Mouse (Mus musculus): ENCODE data around the gene Hist2h2ac.
"Not testable (repeated sequence)": the region's sequence is repeated elsewhere in the genome, so short reads cannot be mapped to it uniquely, and the experiment has no call there.

The Hist2h2ac gene

DNA sequence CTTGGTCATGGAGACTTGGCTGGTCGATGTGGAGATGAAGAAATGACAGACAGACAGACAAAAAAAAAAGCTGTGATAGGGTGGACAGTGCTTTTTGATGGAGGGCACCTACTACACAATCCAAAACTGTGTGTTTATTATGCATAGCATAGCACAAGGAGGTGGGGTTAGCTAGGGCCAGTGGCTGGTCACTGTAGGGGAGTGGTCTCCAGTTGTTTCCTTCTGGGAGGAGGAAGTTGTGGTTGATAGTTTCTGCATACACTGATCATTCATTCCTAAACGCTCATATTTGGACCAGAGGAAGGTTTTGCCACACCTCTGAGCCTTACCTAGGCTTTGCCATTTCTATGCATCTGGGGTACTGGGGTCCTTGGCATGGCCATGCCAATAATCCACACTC lies 9.7 kb upstream of the Hist2h2ac start:
- in situ Hi-C loops (cut with MseI, MboI) = no loop called here

DNA sequence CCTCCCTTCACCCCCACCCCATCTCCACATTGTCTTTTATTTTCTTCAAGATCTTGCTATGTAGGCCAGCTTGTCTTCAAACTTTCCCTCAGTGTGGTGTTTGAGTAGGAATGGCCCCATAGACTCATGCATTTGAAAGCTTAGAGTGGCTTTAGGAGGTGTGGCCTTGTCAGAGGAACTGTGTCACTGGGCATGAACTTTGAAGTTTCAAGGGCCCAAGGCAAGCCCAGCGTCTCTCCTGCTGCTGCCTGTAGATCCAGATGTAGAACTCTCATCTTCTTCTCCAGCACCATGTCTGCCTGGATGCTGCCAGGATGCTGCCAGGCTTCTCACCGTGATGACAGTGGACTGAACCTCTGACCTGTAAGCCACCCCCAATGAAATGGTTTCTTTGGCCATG lies 8.1 kb upstream of the Hist2h2ac start:
- in situ Hi-C loops (cut with MseI, MboI) = no loop called here

DNA sequence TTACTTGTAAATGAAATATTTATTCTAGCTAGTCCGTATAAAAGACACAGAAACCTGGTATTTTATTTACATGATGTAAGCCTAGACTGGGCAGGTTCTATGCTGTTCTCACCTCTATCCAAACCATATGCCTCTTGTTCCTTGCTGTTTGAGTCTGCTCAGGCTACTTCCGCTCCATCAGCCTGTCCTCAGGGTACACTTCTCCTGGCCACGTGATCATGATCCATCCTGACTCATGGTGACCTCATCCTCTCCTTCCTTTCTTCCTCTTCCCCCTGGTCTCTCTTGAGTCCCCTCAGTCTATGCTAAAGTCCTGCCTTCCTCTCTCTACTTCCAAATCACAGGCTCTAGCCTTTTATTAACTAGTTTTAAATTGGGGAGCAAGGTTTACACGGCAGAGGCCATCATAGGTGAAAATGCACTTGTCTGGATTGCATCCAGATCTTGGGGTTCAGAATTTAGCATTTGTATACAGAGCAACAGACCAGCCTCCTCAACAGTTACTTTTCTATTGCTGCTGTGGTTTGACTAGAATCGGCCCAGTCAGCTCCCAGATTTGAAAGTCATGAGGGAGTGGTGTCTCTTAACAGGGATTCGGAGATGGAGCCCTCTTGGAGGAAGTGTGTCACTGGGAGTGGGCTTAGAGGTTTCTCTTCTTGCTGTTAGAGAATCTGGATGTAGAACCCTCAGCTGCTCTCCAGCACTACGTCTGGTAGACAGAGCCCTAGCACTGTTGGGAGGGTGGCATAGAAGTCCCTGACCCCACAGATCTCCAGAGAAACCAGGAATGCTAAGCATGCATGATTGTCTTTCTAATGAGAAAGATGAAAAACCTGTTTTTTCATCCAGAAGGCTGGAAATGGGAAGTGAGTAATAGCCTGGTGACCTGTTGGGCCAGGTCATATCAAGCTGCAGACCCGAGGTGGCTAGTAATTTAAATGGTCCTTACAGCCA lies 6.3 kb upstream of the Hist2h2ac start:
- in situ Hi-C loops (cut with MseI, MboI) = no loop called here

DNA sequence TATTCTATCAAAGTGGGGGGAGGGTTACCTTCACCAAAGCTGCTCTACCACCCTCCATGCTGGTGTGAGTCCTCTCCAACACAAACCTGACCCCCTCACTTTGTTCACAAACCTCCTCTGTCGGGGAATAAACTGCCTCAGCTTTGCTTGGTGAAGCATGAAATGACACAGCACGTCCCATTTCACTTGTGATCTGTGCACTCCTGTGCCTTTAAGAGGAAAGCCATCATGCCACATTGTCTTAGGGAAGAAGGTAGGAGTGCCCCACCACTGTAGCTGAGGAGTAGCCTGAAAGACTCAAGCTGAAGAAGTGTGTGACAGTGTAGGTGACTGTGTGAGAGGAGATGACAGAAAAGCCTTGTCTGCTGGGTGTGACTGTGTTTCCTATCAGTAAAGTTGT lies 4.7 kb upstream of the Hist2h2ac start:
- in situ Hi-C loops (cut with MseI, MboI) = no loop called here

DNA sequence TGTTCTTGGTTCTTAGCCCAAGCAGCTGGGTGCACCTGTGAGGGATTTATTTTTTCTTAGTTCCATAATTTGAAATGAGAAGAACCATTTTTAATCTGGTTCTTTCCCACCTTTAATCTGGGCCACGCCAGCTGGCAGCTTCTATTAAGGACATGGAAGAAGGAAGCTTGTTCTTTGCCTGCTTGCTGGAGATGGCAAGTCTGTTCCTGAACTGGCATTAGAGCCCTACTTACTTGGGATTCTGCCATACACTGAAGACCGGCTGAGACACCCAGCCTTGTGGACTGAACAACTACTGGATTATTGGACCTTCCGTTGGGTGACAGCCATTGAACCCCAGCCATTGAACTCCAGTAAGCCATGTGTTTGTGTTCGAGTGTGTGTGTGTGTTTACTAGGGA lies 2.1 kb upstream of the Hist2h2ac start:
- in situ Hi-C loops (cut with MseI, MboI) = no loop called here

DNA sequence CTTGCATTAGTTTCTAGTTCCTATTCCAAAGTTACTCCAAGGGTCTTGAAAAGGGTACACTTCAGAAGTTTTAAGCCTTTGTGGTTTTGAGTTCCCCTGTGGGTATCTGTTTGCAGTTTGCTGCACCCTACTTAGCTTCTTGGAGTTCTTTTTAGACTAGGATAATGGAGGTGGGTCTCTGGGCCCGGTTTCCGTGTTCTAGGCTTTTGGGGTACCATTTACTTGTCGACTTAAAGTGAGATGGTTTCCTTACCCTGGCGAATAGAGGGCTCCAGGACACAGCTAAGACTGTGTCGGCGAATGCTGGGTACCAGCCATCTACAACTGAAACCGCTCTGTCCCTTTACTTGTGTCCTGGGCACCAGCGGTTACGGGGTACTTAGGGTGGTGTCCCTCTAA lies 959 bp upstream of the Hist2h2ac start:
- in situ Hi-C loops (cut with MseI, MboI) = no loop called here

DNA sequence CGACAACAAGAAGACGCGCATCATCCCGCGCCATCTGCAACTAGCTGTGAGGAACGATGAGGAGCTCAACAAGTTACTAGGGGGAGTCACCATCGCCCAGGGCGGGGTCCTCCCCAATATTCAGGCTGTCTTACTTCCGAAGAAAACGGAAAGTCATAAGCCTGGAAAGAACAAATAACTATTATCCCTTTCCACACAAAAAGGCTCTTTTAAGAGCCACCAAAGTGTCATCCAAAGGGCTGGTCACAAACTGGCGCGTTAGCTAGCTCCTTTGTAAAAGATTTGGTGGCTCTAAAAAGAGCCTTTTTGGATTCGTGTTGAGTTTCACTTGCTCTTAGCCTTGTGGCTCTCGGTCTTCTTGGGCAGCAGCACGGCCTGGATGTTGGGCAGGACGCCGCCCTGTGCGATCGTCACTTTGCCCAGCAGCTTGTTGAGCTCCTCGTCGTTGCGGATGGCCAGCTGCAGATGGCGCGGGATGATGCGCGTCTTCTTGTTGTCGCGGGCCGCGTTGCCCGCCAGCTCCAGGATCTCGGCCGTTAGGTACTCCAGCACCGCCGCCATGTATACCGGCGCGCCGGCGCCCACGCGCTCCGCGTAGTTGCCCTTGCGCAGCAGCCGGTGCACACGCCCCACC lies 432 bp downstream of the Hist2h2ac start:
- in situ Hi-C loops (cut with MseI, MboI) = not testable (repeated sequence)

DNA sequence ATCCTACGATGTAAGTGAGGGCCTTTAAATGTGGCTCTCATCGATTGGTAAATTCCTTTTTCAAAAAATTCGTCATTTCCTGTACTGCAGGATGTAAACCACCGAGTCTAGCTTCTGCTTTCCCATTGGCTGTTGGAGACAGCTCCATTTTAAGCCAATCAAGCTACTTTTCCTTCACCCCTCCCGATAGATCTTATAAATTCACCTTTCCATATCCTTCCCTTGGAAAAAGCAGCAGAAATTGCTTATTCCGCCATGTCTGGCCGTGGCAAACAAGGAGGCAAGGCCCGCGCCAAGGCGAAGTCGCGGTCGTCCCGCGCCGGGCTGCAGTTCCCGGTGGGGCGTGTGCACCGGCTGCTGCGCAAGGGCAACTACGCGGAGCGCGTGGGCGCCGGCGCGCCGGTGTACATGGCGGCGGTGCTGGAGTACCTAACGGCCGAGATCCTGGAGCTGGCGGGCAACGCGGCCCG lies 984 bp downstream of the Hist2h2ac start, which contains the start of the genes Bola1 and Hist2h2ab:
Gene Bola1, minus strand, starts transcription at position 49 of the 470 bp plus-strand sequence.
Gene Hist2h2ab, plus strand, starts transcription at position 205 of the 470 bp plus-strand sequence.
- in situ Hi-C loops (cut with MseI, MboI) = no loop called here

DNA sequence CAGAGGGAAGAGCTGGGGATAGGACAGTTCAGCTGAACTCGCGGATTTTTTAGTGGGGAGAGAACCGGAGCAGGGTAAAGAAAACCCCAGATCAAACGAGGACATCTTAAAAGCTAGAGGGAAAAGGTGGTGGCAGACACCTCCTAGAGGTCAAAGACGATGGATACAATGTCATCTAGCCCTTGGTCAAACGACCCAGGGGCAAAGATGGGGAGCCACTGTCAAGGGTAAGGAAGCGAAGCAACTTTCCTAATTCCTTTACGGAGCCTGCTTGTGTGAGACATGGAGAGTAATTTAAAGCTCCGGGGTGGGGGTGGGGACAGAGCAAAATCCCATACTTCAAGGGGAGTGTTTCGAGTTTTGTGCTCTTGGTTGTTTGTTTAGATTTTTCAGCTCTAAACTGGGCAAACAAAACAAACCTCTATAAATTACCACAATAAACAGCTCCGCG lies 1.5 kb downstream of the Hist2h2ac start:
- in situ Hi-C loops (cut with MseI, MboI) = no loop called here

DNA sequence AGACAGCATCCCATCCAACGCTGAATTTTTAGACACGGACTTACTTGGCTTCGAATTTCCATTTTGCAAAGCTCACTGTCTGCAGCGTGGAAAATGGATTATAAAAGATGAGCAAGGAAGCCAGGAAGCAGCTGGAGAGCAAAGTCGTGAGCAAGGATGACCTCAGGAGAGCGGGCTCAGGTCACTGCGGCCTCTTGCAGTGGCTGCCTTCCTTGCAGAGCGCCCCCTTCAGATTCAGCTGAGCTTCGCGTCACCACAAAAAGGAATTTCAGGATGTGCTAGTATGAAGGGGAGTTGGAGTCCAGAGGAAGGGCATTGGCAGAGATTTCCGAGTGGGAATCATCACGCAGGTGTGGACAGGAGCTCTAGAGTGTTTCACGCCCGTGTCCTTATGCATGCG lies 11.4 kb downstream of the Hist2h2ac start:
- in situ Hi-C loops (cut with MseI, MboI) = no loop called here

DNA sequence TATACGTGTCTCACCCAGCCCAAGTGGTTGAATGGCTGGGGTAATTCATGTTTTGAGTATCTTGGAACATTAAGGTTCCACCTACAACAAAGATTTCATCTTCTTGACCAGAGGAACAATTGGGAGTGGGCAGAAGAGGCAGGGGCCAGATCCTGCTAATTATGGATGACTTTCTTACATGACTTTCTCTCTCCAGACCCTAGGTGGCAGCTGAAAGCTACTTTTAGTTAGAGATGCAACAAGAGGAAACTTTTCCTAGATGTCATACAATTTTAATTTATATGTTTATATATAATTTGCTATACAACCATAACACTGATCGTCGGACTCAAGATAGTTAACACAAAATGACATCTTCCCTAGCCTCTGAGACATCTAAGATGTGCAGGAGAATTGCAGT lies 12.9 kb downstream of the Hist2h2ac start:
- in situ Hi-C loops (cut with MseI, MboI) = no loop called here

DNA sequence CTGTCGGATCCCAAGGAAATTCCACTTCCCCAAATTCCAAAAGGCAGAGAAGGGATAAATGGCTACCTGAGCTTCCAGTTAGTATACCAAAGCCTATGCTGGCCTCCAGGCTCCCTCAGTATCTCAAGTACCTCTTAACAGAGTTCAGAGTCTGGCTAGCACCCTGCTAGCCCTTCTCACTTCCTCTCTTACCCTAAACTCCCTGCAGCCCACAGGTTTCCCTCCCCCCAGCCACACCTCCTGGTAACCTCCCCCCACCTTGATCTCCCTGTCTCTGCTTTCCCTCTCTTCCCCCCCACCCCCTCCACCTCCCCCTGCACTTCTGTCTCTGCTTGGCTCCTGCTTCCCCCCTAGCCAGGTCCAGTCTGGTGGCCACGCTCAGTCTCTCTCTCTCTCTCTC lies 20.9 kb downstream of the Hist2h2ac start:
- in situ Hi-C loops (cut with MseI, MboI) = no loop called here

DNA sequence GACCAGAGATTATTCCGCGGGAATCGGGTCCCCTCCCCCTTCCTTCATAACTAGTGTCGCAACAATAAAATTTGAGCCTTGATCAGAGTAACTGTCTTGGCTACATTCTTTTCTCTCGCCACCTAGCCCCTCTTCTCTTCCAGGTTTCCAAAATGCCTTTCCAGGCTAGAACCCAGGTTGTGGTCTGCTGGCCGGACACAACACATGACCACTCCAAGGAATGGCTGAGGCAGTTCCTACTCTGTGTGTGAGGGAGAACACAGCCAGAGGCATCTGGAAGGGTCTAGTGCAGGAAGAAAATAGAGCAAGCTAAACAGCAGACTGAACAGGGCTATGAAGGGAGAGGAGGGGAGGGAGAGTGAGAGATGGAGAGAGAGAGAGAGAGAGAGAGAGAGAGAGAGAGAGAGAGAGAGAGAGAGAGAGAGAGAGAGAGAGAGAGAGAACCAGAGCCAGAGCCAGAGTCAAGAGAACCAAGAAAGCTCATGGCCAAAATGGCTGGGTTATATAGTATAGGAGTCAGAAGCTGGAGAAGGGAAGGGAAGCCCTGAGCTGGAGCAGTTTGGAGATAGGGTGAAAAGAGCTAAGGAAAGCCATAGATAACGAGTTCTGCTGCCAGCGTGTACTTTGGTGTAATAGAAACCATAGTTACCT lies 22.0 kb downstream of the Hist2h2ac start:
- in situ Hi-C loops (cut with MseI, MboI) = not testable (repeated sequence)

DNA sequence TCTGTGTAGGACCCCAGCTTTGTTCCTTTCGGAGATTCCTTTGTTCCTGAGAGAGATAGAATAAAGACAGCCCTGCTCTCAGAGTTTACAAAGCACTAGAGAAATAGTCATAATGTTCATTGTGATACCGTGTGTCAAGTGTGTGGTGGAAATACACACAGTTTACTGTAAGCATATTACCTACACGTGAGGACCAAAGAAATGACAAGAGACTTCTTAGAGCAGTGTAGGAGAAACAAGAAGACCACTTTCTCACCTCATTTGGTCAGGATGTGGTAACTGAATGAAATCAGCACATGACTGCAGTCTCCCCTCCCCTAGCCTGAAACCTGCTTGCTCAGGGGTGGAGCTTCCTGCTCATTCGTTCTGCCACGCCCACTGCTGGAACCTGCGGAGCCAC lies 22.5 kb downstream of the Hist2h2ac start:
- in situ Hi-C loops (cut with MseI, MboI) = no loop called here

DNA sequence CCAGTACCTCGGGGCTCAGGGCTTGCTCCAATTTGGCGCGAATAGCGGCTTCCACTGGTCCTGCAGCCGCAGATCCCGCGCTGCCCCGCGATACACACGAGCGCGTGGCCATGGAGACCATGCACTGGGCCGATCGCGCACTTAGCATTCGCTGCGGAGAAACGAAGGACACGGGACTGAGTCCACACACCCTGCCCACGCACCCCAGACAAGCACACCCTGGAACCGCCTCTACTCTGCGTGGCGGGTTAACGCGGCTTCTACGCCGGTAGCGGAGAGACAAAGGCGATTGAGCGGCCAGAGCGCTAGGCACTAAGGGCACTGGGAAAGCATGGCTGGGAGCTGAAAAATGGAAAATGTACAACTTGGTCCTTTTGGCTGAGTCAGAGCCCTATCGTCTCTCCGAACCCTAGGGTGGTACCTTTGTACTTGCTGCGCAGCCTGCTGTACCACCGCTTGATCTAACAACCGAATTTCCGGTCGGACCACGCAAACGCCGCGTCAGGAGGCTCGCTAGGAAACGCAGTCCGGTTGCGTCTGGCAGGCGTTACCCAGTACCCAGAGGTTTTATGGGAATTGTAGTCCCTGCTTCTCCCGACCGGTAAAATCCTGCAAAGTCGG lies 23.4 kb downstream of the Hist2h2ac start:
- in situ Hi-C loops (cut with MseI, MboI) = no loop called here

DNA sequence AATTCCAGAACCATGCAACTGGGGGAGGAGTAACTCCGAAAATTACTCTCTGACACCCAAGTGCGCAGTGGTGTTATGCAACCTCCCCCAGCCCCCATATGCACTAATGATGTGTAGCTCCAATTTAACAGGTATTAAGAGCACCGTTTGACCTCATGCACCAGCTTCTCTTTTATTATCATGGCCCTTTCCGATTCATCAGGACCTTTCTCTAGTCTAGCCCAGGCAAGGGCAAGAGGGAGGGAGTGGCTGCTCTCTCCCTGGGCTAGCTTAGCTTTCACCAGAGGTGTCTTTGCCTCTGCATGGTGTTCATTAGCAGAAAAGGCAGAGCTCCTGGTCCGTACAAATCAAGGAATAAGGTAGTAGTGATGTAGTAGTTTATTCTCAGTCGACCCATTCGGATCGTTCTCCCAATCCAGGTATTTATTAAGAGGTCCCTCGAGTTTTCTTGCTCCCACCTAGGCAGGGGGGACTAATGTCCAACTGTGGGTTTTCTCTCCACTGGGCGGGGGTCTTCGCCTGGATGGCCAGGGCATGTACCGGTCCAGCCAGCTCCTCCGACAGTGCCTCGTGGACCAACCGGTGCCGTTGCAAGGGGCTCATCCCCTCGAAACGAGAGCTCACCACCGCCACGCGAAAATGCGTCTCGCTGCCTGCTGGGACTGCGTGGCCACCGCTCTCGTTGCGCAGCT lies 24.1 kb downstream of the Hist2h2ac start:
- in situ Hi-C loops (cut with MseI, MboI) = no loop called here

DNA sequence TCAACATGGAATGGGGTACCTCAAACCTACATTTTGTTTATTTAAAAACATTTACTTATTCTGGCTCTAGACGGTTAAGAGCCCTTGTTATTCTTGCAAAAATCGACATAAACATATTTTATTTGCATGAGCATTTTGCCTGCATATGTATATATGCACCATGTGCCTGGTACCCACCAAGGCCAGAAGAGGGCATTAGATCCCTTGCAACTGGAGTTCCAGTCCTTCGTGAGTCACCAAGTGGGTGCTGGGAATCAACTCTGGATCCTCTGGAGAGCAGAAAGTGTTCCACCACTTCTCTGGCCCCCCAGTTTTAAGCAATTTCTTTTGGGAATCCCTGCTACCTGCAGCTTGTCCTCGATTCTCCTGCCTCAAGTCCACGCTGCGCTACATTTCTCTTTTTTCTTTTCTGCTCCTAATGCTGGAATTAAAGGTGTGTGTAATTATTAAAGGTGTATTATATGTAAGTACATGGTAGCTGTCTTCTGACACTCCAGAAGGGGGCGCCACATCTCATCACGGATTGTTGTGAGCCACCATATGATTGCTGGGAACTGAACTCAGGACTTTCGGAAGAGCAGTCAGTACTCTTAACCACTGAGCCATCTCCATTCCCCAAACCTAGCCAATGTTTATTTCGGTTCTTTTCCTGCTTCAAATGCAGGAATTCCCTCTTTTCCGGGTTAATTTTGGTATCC lies 24.9 kb downstream of the Hist2h2ac start:
- in situ Hi-C loops (cut with MseI, MboI) = no loop called here

DNA sequence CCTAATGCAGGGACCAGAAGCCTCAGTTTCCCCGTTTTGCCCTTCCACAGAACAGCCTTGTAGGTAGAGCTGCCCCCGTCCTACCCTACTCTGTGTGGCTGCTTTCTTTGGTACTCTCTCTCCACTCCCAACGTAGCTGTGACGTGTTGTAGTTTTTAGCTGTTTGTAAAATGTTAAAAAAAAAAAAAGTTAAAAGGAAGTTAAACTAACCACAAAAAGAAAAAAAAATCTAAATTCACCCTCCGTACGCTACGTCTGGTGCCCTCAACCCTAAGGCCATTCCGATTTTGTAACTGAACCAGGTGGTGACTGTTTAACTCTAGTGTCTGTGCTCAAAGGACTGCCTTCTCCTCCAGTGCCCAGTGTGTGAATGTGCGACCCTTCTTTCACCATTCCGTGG lies 25.7 kb downstream of the Hist2h2ac start:
- in situ Hi-C loops (cut with MseI, MboI) = no loop called here

DNA sequence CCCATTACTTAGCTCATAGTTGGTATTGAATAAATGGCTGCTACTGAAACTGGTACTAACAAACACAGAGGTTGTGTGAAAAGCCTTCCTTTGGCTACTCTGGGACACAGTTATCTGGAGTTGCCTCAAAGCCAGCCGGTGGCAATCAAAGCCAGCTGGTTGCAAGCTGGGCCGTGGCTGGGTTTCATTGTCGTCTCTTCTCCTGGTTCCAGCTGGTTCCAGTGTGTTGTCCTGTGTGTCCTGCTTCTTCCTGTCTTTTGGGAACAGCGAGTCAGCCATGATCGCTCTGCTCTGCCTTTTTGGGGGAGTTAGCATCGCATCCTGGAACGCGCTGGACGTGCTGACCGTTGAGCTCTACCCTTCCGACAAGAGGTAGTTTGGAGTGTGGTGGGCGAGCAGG lies 27.7 kb downstream of the Hist2h2ac start:
- in situ Hi-C loops (cut with MseI, MboI) = no loop called here

DNA sequence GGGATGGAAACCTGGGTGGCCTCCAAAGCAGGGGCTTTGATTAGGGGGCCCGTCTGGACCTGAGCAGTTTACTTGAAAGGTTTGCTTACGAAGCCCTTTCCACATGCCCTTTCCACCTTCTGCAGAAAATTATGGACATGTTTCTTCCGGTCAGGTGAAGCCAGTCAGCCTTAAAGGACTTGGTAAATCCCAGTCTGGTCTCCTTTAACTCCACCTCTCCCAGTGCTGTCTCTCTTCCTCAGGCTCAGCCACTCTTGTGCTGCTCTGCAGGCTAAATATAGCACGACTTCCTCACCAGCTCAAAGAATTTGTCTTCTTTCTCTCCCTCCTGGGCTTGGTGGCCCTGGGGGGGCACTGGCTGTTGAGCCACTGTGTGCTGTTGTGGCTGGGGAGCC lies 38.3 kb downstream of the Hist2h2ac start:
- in situ Hi-C loops (cut with MseI, MboI) = no loop called here
